Mouse (Mus musculus) MEL (cell line): ENCODE measurements around the gene Olfr71. TPM values are rescaled to one million over a fixed set of nuclear protein-coding genes. Genes with fewer than 3 reads are reported as not detected.

Source experiments
- DNase-seq: peaks from one replicate; pipeline ENCODE4 v3.0.0; 2011; ENCODE audit warnings: low read depth, low spot score
- H3K27ac ChIP-seq: 2 replicates; pipeline ENCODE4 v1.5.1; 2012; ENCODE audit warnings: low read depth, mild to moderate bottlenecking, control low read depth, low read length, moderate library complexity; ENCODE audit not compliant: control insufficient read depth
- H3K27me3 ChIP-seq, 2 experiments: fragments of 150-350 bp in 1 of 2; sonication (generic) in 1 of 2; 2 replicates each; pipeline ENCODE4 v1.6.1; 2012; ENCODE audit warnings: low read length in 2 of 2, mild to moderate bottlenecking in 2 of 2, improper control_type of control experiment in 1 of 2, moderate library complexity in 1 of 2; ENCODE audit not compliant: insufficient read depth in 2 of 2, control insufficient read depth in 1 of 2
- H3K36me3 ChIP-seq, 2 experiments: 2 replicates each; pipeline ENCODE4 v1.6.1; 2012 to 2014; ENCODE audit warnings: low read length in 2 of 2, improper control_type of control experiment in 1 of 2, inconsistent platforms in 1 of 2, mild to moderate bottlenecking in 1 of 2; ENCODE audit not compliant: insufficient read depth in 2 of 2, control insufficient read depth in 1 of 2
- H3K4me1 ChIP-seq, 2 experiments: fragments of 150-350 bp in 1 of 2; sonication (generic) in 1 of 2; 2 replicates each; pipeline ENCODE4 v1.6.1; 2012; ENCODE audit warnings: low read length in 2 of 2, improper control_type of control experiment in 1 of 2, mild to moderate bottlenecking in 1 of 2; ENCODE audit not compliant: insufficient read depth in 2 of 2, control insufficient read depth in 1 of 2
- H3K4me3 ChIP-seq, 2 experiments: fragments of 150-350 bp in 1 of 2; sonication (generic) in 1 of 2; 2 replicates each; pipeline ENCODE4 v1.5.1; 2012; ENCODE audit warnings: low read depth in 2 of 2, low read length in 2 of 2, mild to moderate bottlenecking in 2 of 2, moderate library complexity in 2 of 2, control low read depth in 1 of 2, improper control_type of control experiment in 1 of 2; ENCODE audit not compliant: control insufficient read depth in 1 of 2, insufficient read depth in 1 of 2
- H3K79me2 ChIP-seq: 2 replicates; pipeline ENCODE4 v1.6.1; 2012; ENCODE audit warnings: mild to moderate bottlenecking, low read length, moderate library complexity; ENCODE audit not compliant: control insufficient read depth, poor library complexity, insufficient read depth
- H3K9ac ChIP-seq: 2 replicates; pipeline ENCODE4 v1.6.1; 2012; ENCODE audit warnings: low read depth, mild to moderate bottlenecking, control low read depth, low read length, moderate library complexity; ENCODE audit not compliant: control insufficient read depth, poor library complexity, severe bottlenecking
- H3K9me3 ChIP-seq: fragments of 150-350 bp; sonication (generic); replicated peaks from 2 replicates; pipeline ENCODE4 v1.6.1; 2012; ENCODE audit warnings: mild to moderate bottlenecking, low read length, improper control_type of control experiment, moderate library complexity; ENCODE audit not compliant: insufficient read depth
- CTCF ChIP-seq, 3 experiments: IDR thresholded peaks in 2 of 3; conservative IDR thresholded peaks in 1 of 3; 2 replicates each; pipeline ENCODE4 v1.5.1; 2011 to 2012; ENCODE audit warnings: low read length in 3 of 3, low read depth in 2 of 3, mild to moderate bottlenecking in 2 of 3, improper control_type of control experiment in 1 of 3, inconsistent platforms in 1 of 3, mixed read lengths in 1 of 3, moderate library complexity in 1 of 3; ENCODE audit not compliant: control insufficient read depth in 1 of 3, insufficient read depth in 1 of 3, poor library complexity in 1 of 3, severe bottlenecking in 1 of 3
- ELF1 ChIP-seq: IDR thresholded peaks from 2 replicates; pipeline ENCODE4 v1.6.1; 2014; ENCODE audit warnings: low read depth, mild to moderate bottlenecking, inconsistent platforms, low read length, improper control_type of control experiment, moderate library complexity
- EP300 ChIP-seq, 2 experiments: IDR thresholded peaks; 2 replicates each; pipeline ENCODE4 v1.6.1; 2011; ENCODE audit warnings: improper control_type of control experiment in 2 of 2, low read length in 2 of 2, low read depth in 1 of 2, mild to moderate bottlenecking in 1 of 2
- ETS1 ChIP-seq: IDR thresholded peaks from 2 replicates; pipeline ENCODE4 v1.6.1; 2012; ENCODE audit warnings: low read depth, mild to moderate bottlenecking, inconsistent platforms, low read length, improper control_type of control experiment, moderate library complexity
- GATA1 ChIP-seq: IDR thresholded peaks from 2 replicates; pipeline ENCODE4 v1.6.1; 2011; ENCODE audit warnings: low read depth, low read length, improper control_type of control experiment
- HCFC1 ChIP-seq: IDR thresholded peaks from 2 replicates; pipeline ENCODE4 v1.6.1; 2012; ENCODE audit warnings: low read depth, mild to moderate bottlenecking, inconsistent platforms, low read length, improper control_type of control experiment, moderate library complexity
- JUND ChIP-seq: IDR thresholded peaks from 2 replicates; pipeline ENCODE4 v1.6.1; 2011; ENCODE audit warnings: low read depth, mild to moderate bottlenecking, improper control_type of control experiment, low read length
- MAX ChIP-seq: IDR thresholded peaks from 2 replicates; pipeline ENCODE4 v1.6.1; 2011; ENCODE audit warnings: low read length, improper control_type of control experiment
- MXI1 ChIP-seq: IDR thresholded peaks from 2 replicates; pipeline ENCODE4 v1.6.1; 2011; ENCODE audit warnings: mild to moderate bottlenecking, low read depth, low read length, improper control_type of control experiment
- MYC ChIP-seq: IDR thresholded peaks from 2 replicates; pipeline ENCODE4 v1.6.1; 2011; ENCODE audit warnings: low read depth, mild to moderate bottlenecking, low read length, improper control_type of control experiment, moderate library complexity
- NRF1 ChIP-seq: IDR thresholded peaks from 2 replicates; pipeline ENCODE4 v1.6.1; 2014; ENCODE audit warnings: low read depth, mild to moderate bottlenecking, inconsistent platforms, low read length, improper control_type of control experiment, moderate library complexity; ENCODE audit not compliant: poor library complexity, insufficient read depth, severe bottlenecking
- RAD21 ChIP-seq: IDR thresholded peaks from 2 replicates; pipeline ENCODE4 v1.6.1; 2011; ENCODE audit warnings: mild to moderate bottlenecking, low read depth, low read length, improper control_type of control experiment
- TAL1 ChIP-seq: IDR thresholded peaks from 2 replicates; pipeline ENCODE4 v1.6.1; 2012; ENCODE audit warnings: mild to moderate bottlenecking, inconsistent platforms, low read length, moderate library complexity, mixed read lengths
- TBP ChIP-seq: IDR thresholded peaks from 2 replicates; pipeline ENCODE4 v1.8.0; 2011; ENCODE audit warnings: low read depth, low read length, improper control_type of control experiment
- USF1 ChIP-seq: IDR thresholded peaks from 2 replicates; pipeline ENCODE4 v1.6.1; 2014; ENCODE audit warnings: low read depth, mild to moderate bottlenecking, inconsistent platforms, low read length, improper control_type of control experiment, moderate library complexity
- ZC3H11A ChIP-seq: IDR thresholded peaks from 2 replicates; pipeline ENCODE4 v1.6.1; 2012; ENCODE audit warnings: low read depth, mild to moderate bottlenecking, inconsistent platforms, low read length, improper control_type of control experiment
- polyA plus RNA-seq, 2 experiments: library from polyadenylated mRNA; stranded (reverse) in 1 of 2; unstranded in 1 of 2; fragments of >175 nt in 1 of 2; fragments of >200 nt in 1 of 2; gene quantifications; 2 replicates each; pipeline versions ENCODE4 v1.2.1 to v1.2.4; 2012; ENCODE audit warnings: low replicate concordance in 2 of 2, low read depth in 1 of 2; ENCODE audit not compliant: insufficient read length in 2 of 2, insufficient read depth in 1 of 2, missing spikeins in 1 of 2
- total RNA-seq: library from RNA; depleted of rRNA; stranded (reverse); fragments of 300-350 nt; gene quantifications from 2 replicates; pipeline ENCODE4 v1.2.3, GENCODE M21; 2012

Gene Olfr71
- total and polyA plus RNA-seq, 3 experiments = not detected

- H3K4me1 ChIP-seq = peaks cover 4 to 28% of the 10 kb centered on the region in 2 experiments
- no peak overlapping the region for H3K9ac ChIP-seq
- no peaks in the 10 kb centered on the region for H3K9me3 ChIP-seq
- H3K27me3 ChIP-seq = 0 out of 4 replicates have a peak, but pooled peaks cover 0 to 3% of the 10 kb centered on the region in 2 experiments
- DNase-seq = peak; percentile 66
- TF ChIP-seq TAL1 (peak; percentile 19; the same call in 1 of the 2 replicates), MYC (no peak), JUND (no peak), MAX (peak; percentile 58), ETS1 (peak; percentile 39; the same call in 1 of the 2 replicates), RAD21 (no peak), GATA1 (0 out of 2 replicates have a peak, but pooled peaks have one; percentile 25), MXI1 (no peak), NRF1 (no peak), TBP (no peak), CTCF (IDR thresholded peaks at IDR 0.05 in 2 of 3, conservative IDR thresholded peaks at IDR 0.05 in 1 of 3; ENCODE audit: control insufficient read depth in 1 of 3, insufficient read depth in 1 of 3, low read depth in 2 of 3, low read length in 3 of 3, poor library complexity in 1 of 3, severe bottlenecking in 1 of 3) (no peak), ELF1 (no peak), EP300 (IDR thresholded peaks at IDR 0.05; ENCODE audit: low read depth in 1 of 2, low read length in 2 of 2) (peak; percentile 20 to 67; a peak in 3 of 4 replicates), USF1 (peak; percentile 80), ZC3H11A (no peak)
- TF ChIP-seq, all 39 proteins: peak for 6
- Histone ChIP-seq H3K79me2 (no peaks in the 10 kb centered on the region), H3K36me3 (peaks cover 0 to 23% of the 10 kb centered on the region in 2 experiments; a peak in 2 of 4 replicates), H3K27ac (peak overlapping the region; percentile 43), H3K4me3 (no peak overlapping the region)
Measured at GRCm38 (mm10) chr4:43693806-43694241, 16.2 kb downstream of the Olfr71 start.

GRCm38 (mm10) chr4:43691026-43691425 is 19.0 kb downstream of the Olfr71 start:
- peaks cover 4 to 28% of the 10 kb centered on the region in 2 experiments for H3K4me1 ChIP-seq
- no peaks in the 10 kb centered on the region for H3K27me3 ChIP-seq
- H3K9me3 ChIP-seq = no peaks in the 10 kb centered on the region
- H3K9ac ChIP-seq = no peak overlapping the region
- DNase-seq = no peak
- H3K27ac ChIP-seq = no peak overlapping the region
- H3K36me3 ChIP-seq = peaks cover 0 to 23% of the 10 kb centered on the region in 2 experiments; a peak in 2 of 4 replicates
- TF ChIP-seq JUND = no peak
- no peak for TF ChIP-seq HCFC1
- no peak overlapping the region for H3K4me3 ChIP-seq
- no peaks in the 10 kb centered on the region for H3K79me2 ChIP-seq
